Mouse (Mus musculus) erythroblast, embryonic 14.5 days (primary cell): Measurements from ENCODE around the gene Hfe.

Experiments used
- GATA1 ChIP-seq: IDR thresholded peaks from 2 replicates; pipeline ENCODE4 v1.6.1; 2012; ENCODE audit warnings: low read length, inconsistent platforms, mixed read lengths
- TAL1 ChIP-seq: IDR thresholded peaks from 3 replicates; pipeline ENCODE4 v1.6.1; 2012; ENCODE audit warnings: low read length, inconsistent platforms, mixed read lengths

DNA sequence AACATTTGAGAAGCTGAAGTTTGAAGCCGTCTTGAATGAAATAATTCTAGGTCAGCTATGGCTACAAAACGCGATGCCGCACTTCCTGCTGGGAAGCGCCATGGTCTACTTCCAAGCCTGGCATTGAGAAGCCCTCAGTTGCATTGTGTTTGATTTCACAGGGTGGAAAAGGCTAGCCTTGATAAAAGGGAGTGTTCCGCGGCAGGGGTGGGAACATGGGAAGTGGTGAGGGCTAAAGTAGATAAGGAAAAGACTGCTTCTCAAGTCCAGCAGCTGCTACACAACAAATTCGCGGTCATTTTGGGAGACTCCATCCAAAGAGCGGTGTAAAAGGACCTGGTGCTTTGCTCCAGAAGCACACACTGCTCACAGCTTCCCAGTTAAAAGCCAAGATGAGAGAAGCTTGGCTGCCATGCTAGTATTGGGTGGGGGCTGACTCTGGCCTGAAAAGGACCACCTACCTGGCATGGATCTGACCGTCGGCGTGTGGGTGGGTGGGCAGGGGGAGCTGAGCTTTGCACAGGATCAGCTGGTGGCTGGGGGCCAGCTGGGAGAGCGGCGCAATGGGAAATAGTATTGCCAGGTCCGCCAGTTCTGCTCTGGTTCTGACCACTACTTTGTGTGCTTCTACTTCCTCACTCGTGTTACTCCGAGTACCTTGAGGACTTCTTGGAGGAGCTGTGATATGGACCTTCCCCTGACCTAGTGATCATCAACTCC lies 18.0 kb upstream of the Hfe start:
- TF ChIP-seq GATA1 (no peak), TAL1 (no peak)
